16 mouse cellular contexts compared by ENCODE assay signal in the genomic region with DNA sequence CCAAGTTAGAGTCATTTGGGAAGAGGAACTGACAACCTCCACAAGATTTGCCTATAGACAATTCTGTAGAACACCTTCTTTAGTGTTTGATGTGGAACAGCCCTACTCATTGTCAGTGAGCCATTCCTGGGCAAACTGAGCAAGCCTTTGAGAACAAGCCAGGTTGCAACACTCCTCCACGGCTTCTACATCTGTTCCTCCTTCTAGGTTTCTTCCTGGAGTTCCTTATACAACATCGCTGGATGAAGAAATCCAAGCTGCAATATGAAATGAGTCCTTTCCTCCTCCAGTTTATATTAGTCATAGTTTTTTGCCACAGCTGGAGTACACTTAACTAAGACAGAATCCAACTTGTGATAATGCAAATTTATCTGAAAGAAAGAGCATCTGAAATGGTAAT.
DNase-seq lines count a peak whose midpoint lies in the region.
"Had no signal": no experiment of that assay in that cellular context is flagged by ENCODE, and none has a peak within 500 bp of the region (broad histone marks: within the 10 kb centered on the region; RNA-seq: fewer than 3 reads in every experiment).

No protein-coding gene starts in this region.

- peak; percentile 10 to 35 for DNase-seq in frontal cortex, adult 2 months (ENCODE audit: extremely low spot score in 1 of 2, low spot score in 1 of 2)
- DNase-seq in frontal cortex, postnatal 10 days (ENCODE audit: low spot score in 2 of 2): no peak
- DNase-seq in right cerebral cortex, adult 18-20 months: peak; percentile 15
- DNase-seq in right cerebral cortex, postnatal 4 days: no peak
- peak; percentile 77 for DNase-seq in brain, adult 2 months (ENCODE audit: low read depth, low spot score)
- DNase-seq in gastrocnemius, postnatal 4 days (ENCODE audit: low spot score in 2 of 2): no peak
- DNase-seq: adrenal gland, postnatal 10 days; adrenal gland, postnatal 36 days; B cell, adult 2 months; cerebellum, adult 11 months; cerebellum, adult 2 months; cerebellum, adult 9-11 months; cerebellum, postnatal 25 days; gastrocnemius, postnatal 10 days; gastrocnemius, postnatal 36 days; heart, adult 11 months had no signal

Comparison
In these comparisons a context has a peak if more than half of its experiments do, and no peak if none do; other contexts are left out.
1. DNase-seq: peak in frontal cortex, adult 2 months (2 of 2), right cerebral cortex, adult 18-20 months (single experiment) and brain, adult 2 months (single experiment); none in frontal cortex, postnatal 10 days (0 of 2), right cerebral cortex, postnatal 4 days (single experiment) and gastrocnemius, postnatal 4 days (0 of 2).